Mouse (Mus musculus): ENCODE results near the gene Apof. TPM values are rescaled to one million over a fixed set of nuclear protein-coding genes. Genes with fewer than 3 reads are reported as not detected.
"Not testable (repeated sequence)": the region's sequence is repeated elsewhere in the genome, so short reads cannot be mapped to it uniquely, and the experiment has no call there.

Gene Apof
- polyA plus RNA-seq, 2 experiments: 61.3 to 73.7 TPM

DNA sequence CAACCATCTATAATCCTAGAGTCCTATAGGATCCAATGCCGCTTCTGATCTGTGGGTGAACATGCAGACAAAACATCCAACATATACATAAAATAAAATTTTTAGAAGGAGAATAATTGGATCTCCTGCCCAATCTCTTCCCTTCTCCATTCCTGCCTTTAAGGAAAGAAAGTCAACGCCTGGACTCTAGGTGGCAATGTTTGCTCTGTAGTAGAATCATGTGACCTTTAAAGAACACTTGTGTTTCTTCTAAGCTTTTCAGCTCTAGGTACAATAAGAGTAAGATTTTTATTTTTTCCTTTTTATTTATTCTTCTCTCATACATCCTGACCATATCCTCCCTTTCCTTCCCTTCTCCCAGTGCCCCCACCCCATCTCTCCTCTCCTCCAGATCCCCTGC is 3.4 kb downstream of the Apof start:
- DNase-seq (ENCODE audit: low read depth in 3 of 3, low spot score in 3 of 3): no peak
- no peak for ATAC-seq (ENCODE audit: insufficient read depth)
- WGBS (ENCODE audit: insufficient replicate concordance): 59% methylated on average over 2 of the region's 2 CpGs

GRCm38 (mm10) chr10:128272819-128273439 is 4.5 kb downstream of the Apof start:
- H3K4me2 ChIP-seq (ENCODE audit: low read depth); ATAC-seq (ENCODE audit: insufficient read depth): not testable (repeated sequence)

More for the DNA sequence above, 3.4 kb downstream of the Apof start:
- Histone ChIP-seq H3K27ac (no peak overlapping the region), H3K4me2 (ENCODE audit: low read depth) (peak overlapping the region; percentile 80), H3K4me1 (replicated peaks; ENCODE audit: control insufficient read depth in 2 of 2, insufficient read depth in 2 of 2, low read length in 1 of 2) (peaks cover 0 to 5% of the 10 kb centered on the region in 2 experiments; a peak in 2 of 4 replicates), H3K36me3 (replicated peaks; ENCODE audit: control insufficient read depth, insufficient read depth, low read depth) (no peaks in the 10 kb centered on the region), H3K27me3 (ENCODE audit: control insufficient read depth, insufficient read depth, low read length) (no peaks in the 10 kb centered on the region), H3K9ac (replicated peaks) (no peak overlapping the region), H3K9me3 (ENCODE audit: control insufficient read depth, low read length) (no peaks in the 10 kb centered on the region), H3K4me3 (ENCODE audit: insufficient read depth in 1 of 2, low read depth in 2 of 2, low read length in 2 of 2) (no peak overlapping the region)
- peak; percentile 33; the same call in 1 of the 2 replicates for TF ChIP-seq CTCF (IDR thresholded peaks at IDR 0.05; ENCODE audit: low read depth)
- TF ChIP-seq EP300 (IDR thresholded peaks at IDR 0.05; ENCODE audit: low read depth): no peak

GRCm38 (mm10) chr10:128275374-128275773 is 6.9 kb downstream of the Apof start:
- H3K27me3 ChIP-seq (ENCODE audit: control insufficient read depth, insufficient read depth, low read length); H3K27ac ChIP-seq; H3K4me1 ChIP-seq (replicated peaks; ENCODE audit: control insufficient read depth in 2 of 2, insufficient read depth in 2 of 2, low read length in 1 of 2); H3K9ac ChIP-seq (replicated peaks); H3K4me2 ChIP-seq (ENCODE audit: low read depth); ATAC-seq (ENCODE audit: insufficient read depth); H3K36me3 ChIP-seq (replicated peaks; ENCODE audit: control insufficient read depth, insufficient read depth, low read depth); DNase-seq (ENCODE audit: low read depth in 3 of 3, low spot score in 3 of 3); H3K4me3 ChIP-seq (ENCODE audit: insufficient read depth in 1 of 2, low read depth in 2 of 2, low read length in 2 of 2); H3K9me3 ChIP-seq (ENCODE audit: control insufficient read depth, low read length): not testable (repeated sequence)
- WGBS (ENCODE audit: insufficient replicate concordance): 82% methylated on average over 1 of the region's 1 CpGs

More at GRCm38 (mm10) chr10:128272819-128273439, 4.5 kb downstream of the Apof start:
- H3K9ac ChIP-seq (replicated peaks); H3K9me3 ChIP-seq (ENCODE audit: control insufficient read depth, low read length); H3K27me3 ChIP-seq (ENCODE audit: control insufficient read depth, insufficient read depth, low read length); DNase-seq (ENCODE audit: low read depth in 3 of 3, low spot score in 3 of 3); H3K36me3 ChIP-seq (replicated peaks; ENCODE audit: control insufficient read depth, insufficient read depth, low read depth); H3K4me1 ChIP-seq (replicated peaks; ENCODE audit: control insufficient read depth in 2 of 2, insufficient read depth in 2 of 2, low read length in 1 of 2); H3K27ac ChIP-seq; H3K4me3 ChIP-seq (ENCODE audit: insufficient read depth in 1 of 2, low read depth in 2 of 2, low read length in 2 of 2): not testable (repeated sequence)
- TF ChIP-seq CTCF (IDR thresholded peaks at IDR 0.05; ENCODE audit: low read depth): 0 out of 2 replicates have a peak, but pooled peaks have one; percentile 15
- 84% methylated on average over 4 of the region's 7 CpGs for WGBS (ENCODE audit: insufficient replicate concordance)

GRCm38 (mm10) chr10:128278158-128278557 is 9.7 kb downstream of the Apof start:
- no peaks in the 10 kb centered on the region for H3K4me1 ChIP-seq (replicated peaks; ENCODE audit: control insufficient read depth in 2 of 2, insufficient read depth in 2 of 2, low read length in 1 of 2)
- H3K36me3 ChIP-seq (replicated peaks; ENCODE audit: control insufficient read depth, insufficient read depth, low read depth): peaks cover 4% of the 10 kb centered on the region
- H3K27me3 ChIP-seq (ENCODE audit: control insufficient read depth, insufficient read depth, low read length): no peaks in the 10 kb centered on the region
- H3K4me2 ChIP-seq (ENCODE audit: low read depth): no peak overlapping the region
- H3K9ac ChIP-seq (replicated peaks): no peak overlapping the region
- 67% methylated on average over 6 of the region's 6 CpGs for WGBS (ENCODE audit: insufficient replicate concordance)
- DNase-seq (ENCODE audit: low read depth in 3 of 3, low spot score in 3 of 3) (no peak), ATAC-seq (ENCODE audit: insufficient read depth) (no peak)
- no peak overlapping the region for H3K27ac ChIP-seq
- TF ChIP-seq CTCF (IDR thresholded peaks at IDR 0.05; ENCODE audit: low read depth) (no peak), EP300 (IDR thresholded peaks at IDR 0.05; ENCODE audit: low read depth) (no peak)
- H3K4me3 ChIP-seq (ENCODE audit: insufficient read depth in 1 of 2, low read depth in 2 of 2, low read length in 2 of 2): no peak overlapping the region
- no peaks in the 10 kb centered on the region for H3K9me3 ChIP-seq (ENCODE audit: control insufficient read depth, low read length)

DNA sequence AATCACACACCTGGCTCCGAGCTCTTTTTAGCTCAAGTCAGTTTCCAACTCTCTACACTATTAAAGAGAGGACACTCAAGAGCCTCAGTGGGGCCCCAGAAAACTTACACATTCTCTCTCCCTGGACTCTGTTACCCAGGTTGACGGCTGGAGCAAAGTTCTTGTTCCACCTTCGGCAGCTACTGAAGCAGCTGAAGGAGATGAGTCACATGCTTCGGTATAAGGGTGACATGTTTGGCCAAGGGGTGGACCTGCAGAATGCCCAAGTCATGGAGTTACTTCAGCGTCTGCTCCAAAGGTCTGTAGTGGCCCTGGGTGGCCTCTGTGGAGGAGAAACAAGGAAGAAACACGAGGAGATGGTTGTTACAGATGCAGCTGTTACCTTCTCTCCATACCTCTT is 12.5 kb downstream of the Apof start:
- no peak for ATAC-seq (ENCODE audit: insufficient read depth)
- no peaks in the 10 kb centered on the region for H3K4me1 ChIP-seq (replicated peaks; ENCODE audit: control insufficient read depth in 2 of 2, insufficient read depth in 2 of 2, low read length in 1 of 2)
- H3K27ac ChIP-seq: no peak overlapping the region
- H3K9ac ChIP-seq (replicated peaks): no peak overlapping the region
- no peak overlapping the region for H3K4me3 ChIP-seq (ENCODE audit: insufficient read depth in 1 of 2, low read depth in 2 of 2, low read length in 2 of 2)
- no peaks in the 10 kb centered on the region for H3K9me3 ChIP-seq (ENCODE audit: control insufficient read depth, low read length)
- peaks cover 10% of the 10 kb centered on the region for H3K36me3 ChIP-seq (replicated peaks; ENCODE audit: control insufficient read depth, insufficient read depth, low read depth)
- no peak overlapping the region for H3K4me2 ChIP-seq (ENCODE audit: low read depth)
- H3K27me3 ChIP-seq (ENCODE audit: control insufficient read depth, insufficient read depth, low read length): no peaks in the 10 kb centered on the region
- 75% methylated on average over 6 of the region's 6 CpGs for WGBS (ENCODE audit: insufficient replicate concordance)
- no peak for DNase-seq (ENCODE audit: low read depth in 3 of 3, low spot score in 3 of 3)
- TF ChIP-seq EP300 (IDR thresholded peaks at IDR 0.05; ENCODE audit: low read depth) (no peak), CTCF (IDR thresholded peaks at IDR 0.05; ENCODE audit: low read depth) (no peak)
